Mouse (Mus musculus) thymus, adult 2 months (tissue): ENCODE results near the gene Mrps16.

Experiments used
- CTCF ChIP-seq: fragments of 200-500 bp; IDR thresholded peaks from 2 replicates; pipeline ENCODE4 v1.5.1; 2012; ENCODE audit warnings: mild to moderate bottlenecking, control low read depth, low read length, moderate library complexity, borderline replicate concordance; ENCODE audit not compliant: control insufficient read depth, poor library complexity, insufficient read depth; ENCODE audit errors: extremely low read depth
- POLR2A ChIP-seq: fragments of 200-500 bp; IDR thresholded peaks from 2 replicates; pipeline ENCODE4 v1.6.1; 2012; ENCODE audit warnings: mild to moderate bottlenecking, low read length, control low read depth, moderate library complexity; ENCODE audit not compliant: control insufficient read depth, poor library complexity, insufficient read depth; ENCODE audit errors: extremely low read depth

GRCm38 (mm10) chr14:20347441-20347990 lies 45.9 kb downstream of the Mrps16 start:
- TF ChIP-seq CTCF (no peak), POLR2A (no peak)
